Mouse (Mus musculus) liver, postnatal 0 days (tissue): Measurements from ENCODE around the gene Abcc1.

Experiments used
- CTCF ChIP-seq: sonication (generic); IDR thresholded peaks from 2 replicates; pipeline ENCODE4 v1.5.1; 2016; ENCODE audit warnings: antibody characterized with exemption, low read depth
- EP300 ChIP-seq: IDR thresholded peaks from 2 replicates; pipeline ENCODE4 v1.6.1; 2016; ENCODE audit warnings: antibody characterized with exemption, low read depth, mild to moderate bottlenecking

DNA sequence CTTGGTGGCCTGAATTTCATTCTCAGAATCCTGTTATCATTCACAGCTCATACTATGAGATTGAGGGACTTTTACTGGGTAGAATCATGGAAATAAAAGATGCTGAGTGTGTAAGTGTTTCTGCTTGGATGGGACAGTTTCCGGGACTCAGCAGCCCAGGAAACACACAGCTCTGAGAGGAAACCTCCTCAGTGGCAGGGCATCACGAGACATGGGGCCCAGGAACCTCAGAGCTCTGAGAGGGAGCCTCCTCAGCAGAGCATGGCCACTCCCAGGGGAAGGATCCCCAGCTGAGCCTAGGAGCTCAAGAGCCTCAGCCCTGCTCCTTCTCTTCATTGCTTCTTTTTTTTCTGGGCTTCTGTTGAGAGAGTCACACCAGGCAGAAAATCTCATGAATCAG lies 107.0 kb downstream of the Abcc1 start:
- TF ChIP-seq CTCF = no peak
- TF ChIP-seq EP300 = no peak
